Mouse (Mus musculus) right cerebral cortex, postnatal 10 days (tissue): ENCODE measurements at regions not wholly inside any gene's neighbourhood (a gene's known extent, or its start where the extent isn't known, plus 50 kb on each side); places are given as distances from the start of the nearest gene placed in this dataset.

Experiments used
- DNase-seq, 2 experiments: peaks; one replicate each; pipeline ENCODE4 v3.0.0; 2021; ENCODE audit warnings: low spot score in 2 of 2

- DNase-seq: no peak
Measured at GRCm38 (mm10) chr5:148616426-148616825, 63.8 kb upstream of the Ubl3 start.

- peak; percentile 65 to 71 for DNase-seq
Measured at GRCm38 (mm10) chr5:148615706-148616366, 63.2 kb upstream of the Ubl3 start.

- no peak for DNase-seq
Measured at GRCm38 (mm10) chr5:148615117-148615516, 62.5 kb upstream of the Ubl3 start.

- DNase-seq: no peak
Measured at GRCm38 (mm10) chr5:148611323-148611722, 58.7 kb upstream of the Ubl3 start.

- DNase-seq: peak in 1 of 2 experiments; percentile 38
Measured at GRCm38 (mm10) chr5:148609506-148609880, 56.9 kb upstream of the Ubl3 start.

- no peak for DNase-seq
Measured at GRCm38 (mm10) chr5:148608857-148609505, 56.4 kb upstream of the Ubl3 start.

GRCm38 (mm10) chr5:148608178-148608577 lies 55.6 kb upstream of the Ubl3 start:
- DNase-seq: no peak

- no peak for DNase-seq
Measured at GRCm38 (mm10) chr5:148605730-148606129, 53.1 kb upstream of the Ubl3 start.
